Comparison of ENCODE assay signal across 9 mouse cellular contexts in the genomic region with DNA sequence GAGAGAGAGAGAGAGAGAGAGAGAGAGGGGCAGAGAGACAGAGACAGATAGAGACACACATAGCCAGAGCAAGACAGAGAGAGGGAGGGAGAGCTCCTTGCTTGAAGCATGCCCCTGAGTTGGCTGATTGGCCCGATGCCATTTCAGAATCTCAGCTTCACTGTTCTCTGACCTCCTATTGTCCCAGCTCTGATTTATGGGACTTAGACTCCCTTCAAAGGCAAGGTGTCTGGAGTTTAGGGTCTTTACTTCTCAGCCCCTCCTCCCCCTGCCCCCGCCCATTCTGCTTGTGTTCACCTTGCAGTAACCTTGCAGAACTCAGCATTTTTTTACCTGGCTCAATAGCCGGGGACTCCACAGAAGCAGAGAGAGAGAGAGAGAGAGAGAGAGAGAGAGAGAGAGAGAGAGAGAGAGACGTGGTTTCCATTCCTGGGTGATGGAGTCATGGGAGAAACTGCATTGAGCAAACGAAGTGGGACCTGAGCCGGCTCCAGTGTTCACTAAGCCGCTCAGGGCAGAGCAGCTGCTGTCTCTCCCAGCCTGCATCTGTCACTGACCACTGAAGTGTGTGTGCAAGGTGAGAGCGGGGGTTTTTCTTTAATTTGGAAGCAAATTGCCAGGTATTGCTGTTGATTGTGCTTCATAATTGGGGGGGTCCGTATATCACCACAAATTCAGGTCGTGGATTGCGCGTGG.
DNase-seq lines count a peak whose midpoint lies in the region; ATAC-seq lines count a peak whose summit lies in the region.
"Had no signal": no experiment of that assay in that cellular context is flagged by ENCODE, and none has a peak within 500 bp of the region (broad histone marks: within the 10 kb centered on the region; RNA-seq: fewer than 3 reads in every experiment).

No protein-coding gene starts in this region.

- no peaks in the 10 kb centered on the region for H3K27me3 ChIP-seq in hindbrain, embryonic 16.5 days (replicated peaks; ENCODE audit: control insufficient read depth, insufficient read depth, low read length)
- H3K27me3 ChIP-seq in limb, embryonic 15.5 days: no peaks in the 10 kb centered on the region

- peak overlapping the region; percentile 23 for H3K4me2 ChIP-seq in hindbrain, embryonic 16.5 days (ENCODE audit: low read length)
- peak overlapping the region; percentile 29 for H3K4me2 ChIP-seq in limb, embryonic 15.5 days

- no peaks in the 10 kb centered on the region for H3K9me3 ChIP-seq in hindbrain, embryonic 16.5 days (ENCODE audit: control insufficient read depth, low read length)
- no peaks in the 10 kb centered on the region for H3K9me3 ChIP-seq in limb, embryonic 15.5 days

- DNase-seq in adrenal gland, adult 2 months: peak; percentile 15
- no peak for DNase-seq in adrenal gland, adult 18-20 months (ENCODE audit: low spot score in 2 of 2)
- DNase-seq in embryo, embryonic 11 days: peak; percentile 45
- DNase-seq in spleen, adult 12 weeks (ENCODE audit: low spot score): no peak
- no peak for DNase-seq in right cerebral cortex, postnatal 4 days
- no peak for DNase-seq in liver

- no peak overlapping the region for H3K9ac ChIP-seq in hindbrain, embryonic 16.5 days (ENCODE audit: low read depth, low read length)
- H3K9ac ChIP-seq in limb, embryonic 15.5 days: no peak overlapping the region

- H3K4me3 ChIP-seq in hindbrain, embryonic 16.5 days (ENCODE audit: low read length): no peak overlapping the region
- H3K4me3 ChIP-seq in limb, embryonic 15.5 days: no peak overlapping the region

- no peak overlapping the region for H3K27ac ChIP-seq in hindbrain, embryonic 16.5 days (ENCODE audit: low read depth, low read length)
- H3K27ac ChIP-seq in limb, embryonic 15.5 days: peak overlapping the region; percentile 59

- H3K4me1 ChIP-seq in hindbrain, embryonic 16.5 days (ENCODE audit: control insufficient read depth, insufficient read depth, low read depth, low read length): peaks cover 6% of the 10 kb centered on the region; the same call in 1 of the 2 replicates
- H3K4me1 ChIP-seq in limb, embryonic 15.5 days: peaks cover 18% of the 10 kb centered on the region

- WGBS in hindbrain, embryonic 16.5 days: 51% methylated on average over 12 of the region's 12 CpGs
- 29% methylated on average over 12 of the region's 12 CpGs for WGBS in limb, embryonic 15.5 days

- peak; percentile 74 for ATAC-seq in hindbrain, embryonic 16.5 days
- ATAC-seq in limb, embryonic 15.5 days (ENCODE audit: insufficient number of reproducible peaks, low FRiP score, low TSS enrichment, low read depth): 0 out of 2 replicates have a peak, but pooled peaks have one; percentile 24
- ATAC-seq: inflammation-experienced regulatory T-cells, adult 6 months had no signal

- no peaks in the 10 kb centered on the region for H3K36me3 ChIP-seq in hindbrain, embryonic 16.5 days (ENCODE audit: control insufficient read depth, insufficient read depth, low read length)
- H3K36me3 ChIP-seq in limb, embryonic 15.5 days: no peaks in the 10 kb centered on the region

Comparison
In these comparisons a context has a peak if more than half of its experiments do, and no peak if none do; other contexts are left out.
1. DNase-seq: peak in adrenal gland, adult 2 months (single experiment) and embryo, embryonic 11 days (single experiment); none in adrenal gland, adult 18-20 months (0 of 2), spleen, adult 12 weeks (single experiment), right cerebral cortex, postnatal 4 days (single experiment) and liver (single experiment).